Mouse (Mus musculus): ENCODE measurements around the gene Strada.

- TF ChIP-seq CTCF (IDR thresholded peaks at IDR 0.05; ENCODE audit: control insufficient read depth, insufficient read depth, insufficient read length) (no peak), MYOD1 (IDR thresholded peaks at IDR 0.05; ENCODE audit: control insufficient read depth, insufficient read length, low read depth) (no peak), CEBPB (IDR thresholded peaks at IDR 0.05; ENCODE audit: low read depth) (no peak), MAX (IDR thresholded peaks at IDR 0.05) (no peak), MYOG (IDR thresholded peaks at IDR 0.05; ENCODE audit: control insufficient read depth, extremely low read depth, insufficient read length) (no peak), USF1 (IDR thresholded peaks at IDR 0.05; ENCODE audit: low read depth) (no peak), FOSL1 (IDR thresholded peaks at IDR 0.05; ENCODE audit: insufficient read depth, low read length, poor library complexity, severe bottlenecking) (no peak)
Measured at GRCm38 (mm10) chr11:106134580-106135528, 67.1 kb downstream of the Strada start.

Data from C2C12 (cell line).